ENCODE assay signal across 9 mouse cellular contexts in genomic region chr3:49944783-49945182, GRCm38 (mm10).
A peak's percentile ranks its signal among the peaks of the same experiment; 100 is the strongest.
DNase-seq lines count a peak whose midpoint lies in the region; ATAC-seq and TF ChIP-seq lines count a peak whose summit lies in the region.
"Had no signal": no experiment of that assay in that cellular context is flagged by ENCODE, and none has a peak within 500 bp of the region (broad histone marks: within the 10 kb centered on the region; RNA-seq: fewer than 3 reads in every experiment).

No protein-coding gene starts in this region.

- no peaks in the 10 kb centered on the region for H3K9me3 ChIP-seq in liver, embryonic 12.5 days (replicated peaks)
- H3K9me3 ChIP-seq in heart, postnatal 0 days (replicated peaks; ENCODE audit: control insufficient read depth, low read length), result no peaks in the 10 kb centered on the region
- H3K9me3 ChIP-seq in stomach, embryonic 16.5 days (replicated peaks; ENCODE audit: control insufficient read depth, low read length), result no peaks in the 10 kb centered on the region
- H3K9me3 ChIP-seq: embryonic facial prominence, embryonic 12.5 days had no signal

- 0 out of 2 replicates have a peak, but pooled peaks have one; percentile 50 for TF ChIP-seq EP300 in heart, postnatal 0 days (IDR thresholded peaks at IDR 0.05; ENCODE audit: low read depth)

- H3K27ac ChIP-seq in liver, adult 2 months (replicated peaks; ENCODE audit: insufficient read depth, low read depth, low read length), result no peak overlapping the region
- no peak overlapping the region for H3K27ac ChIP-seq in liver, embryonic 12.5 days
- H3K27ac ChIP-seq in heart, postnatal 0 days (ENCODE audit: low read depth), result no peak overlapping the region
- no peak overlapping the region for H3K27ac ChIP-seq in stomach, embryonic 16.5 days (ENCODE audit: low read length)
- H3K27ac ChIP-seq: embryonic facial prominence, embryonic 12.5 days had no signal

- no peaks in the 10 kb centered on the region for H3K4me1 ChIP-seq in liver, adult 2 months (ENCODE audit: control insufficient read depth, insufficient read depth, low read length)
- H3K4me1 ChIP-seq in liver, embryonic 12.5 days, result no peaks in the 10 kb centered on the region
- no peaks in the 10 kb centered on the region for H3K4me1 ChIP-seq in heart, postnatal 0 days (ENCODE audit: control insufficient read depth, insufficient read depth)
- H3K4me1 ChIP-seq in stomach, embryonic 16.5 days (ENCODE audit: control insufficient read depth, insufficient read depth, low read length), result no peaks in the 10 kb centered on the region
- H3K4me1 ChIP-seq: embryonic facial prominence, embryonic 12.5 days had no signal

- no peak overlapping the region for H3K4me2 ChIP-seq in liver, embryonic 12.5 days
- no peak overlapping the region for H3K4me2 ChIP-seq in heart, postnatal 0 days (ENCODE audit: low read depth, low read length)
- H3K4me2 ChIP-seq in stomach, embryonic 16.5 days (ENCODE audit: low read depth, low read length), result no peak overlapping the region
- H3K4me2 ChIP-seq: embryonic facial prominence, embryonic 12.5 days had no signal

- H3K79me2 ChIP-seq in liver, adult 2 months (ENCODE audit: control insufficient read depth, insufficient read depth, low read length), result no peaks in the 10 kb centered on the region

- no peak for TF ChIP-seq CTCF in liver, adult 2 months (IDR thresholded peaks at IDR 0.05; ENCODE audit: low read depth, low read length)
- no peak for TF ChIP-seq CTCF in heart, postnatal 0 days (IDR thresholded peaks at IDR 0.05; ENCODE audit: low read depth)

- DNase-seq in liver, adult 2 months (ENCODE audit: extremely low read depth, low read depth, low spot score), result peak; percentile 52
- peak; percentile 23 for DNase-seq in heart, postnatal 0 days (ENCODE audit: low spot score)
- DNase-seq in left cerebral cortex, adult 11 months (ENCODE audit: low spot score), result peak; percentile 17
- no peak for DNase-seq in neural tube, embryonic 10.5 days (ENCODE audit: extremely low spot score, low spot score)
- no peak for DNase-seq in cerebellum, postnatal 36 days
- DNase-seq in natural killer cell, adult 2 months (ENCODE audit: low spot score in 2 of 2), result no peak

- 80% methylated on average over 5 of the region's 5 CpGs for WGBS in liver, adult 2 months
- WGBS in liver, embryonic 12.5 days (ENCODE audit: insufficient replicate concordance), result 59% methylated on average over 5 of the region's 5 CpGs
- WGBS in heart, postnatal 0 days, result 45% methylated on average over 5 of the region's 5 CpGs
- WGBS in stomach, embryonic 16.5 days, result 39% methylated on average over 5 of the region's 5 CpGs

- ATAC-seq in liver, embryonic 12.5 days, result no peak
- peak; percentile 24; the same call in 1 of the 2 replicates for ATAC-seq in heart, postnatal 0 days (ENCODE audit: insufficient read depth, low read depth)
- peak; percentile 81 for ATAC-seq in stomach, embryonic 16.5 days (ENCODE audit: insufficient read depth, low FRiP score)

- no peak overlapping the region for H3K9ac ChIP-seq in liver, adult 2 months (ENCODE audit: low read depth, low read length)
- no peak overlapping the region for H3K9ac ChIP-seq in liver, embryonic 12.5 days
- no peak overlapping the region for H3K9ac ChIP-seq in heart, postnatal 0 days (replicated peaks; ENCODE audit: low read depth, low read length)
- no peak overlapping the region for H3K9ac ChIP-seq in stomach, embryonic 16.5 days (ENCODE audit: low read length)
- H3K9ac ChIP-seq: embryonic facial prominence, embryonic 12.5 days had no signal

- no peaks in the 10 kb centered on the region for H3K36me3 ChIP-seq in liver, adult 2 months (ENCODE audit: control insufficient read depth, insufficient read depth, low read length)
- H3K36me3 ChIP-seq in liver, embryonic 12.5 days, result no peaks in the 10 kb centered on the region
- no peaks in the 10 kb centered on the region for H3K36me3 ChIP-seq in heart, postnatal 0 days (replicated peaks; ENCODE audit: control insufficient read depth, insufficient read depth, low read length)
- H3K36me3 ChIP-seq in stomach, embryonic 16.5 days (ENCODE audit: control insufficient read depth, insufficient read depth, low read length), result no peaks in the 10 kb centered on the region
- H3K36me3 ChIP-seq: embryonic facial prominence, embryonic 12.5 days had no signal

- H3K27me3 ChIP-seq in liver, adult 2 months (ENCODE audit: control insufficient read depth, insufficient read depth, low read length), result no peaks in the 10 kb centered on the region
- H3K27me3 ChIP-seq in liver, embryonic 12.5 days (replicated peaks), result no peaks in the 10 kb centered on the region
- H3K27me3 ChIP-seq in heart, postnatal 0 days (ENCODE audit: control insufficient read depth, insufficient read depth, low read length), result no peaks in the 10 kb centered on the region
- H3K27me3 ChIP-seq in stomach, embryonic 16.5 days (ENCODE audit: control insufficient read depth, insufficient read depth, low read length), result no peaks in the 10 kb centered on the region
- H3K27me3 ChIP-seq: embryonic facial prominence, embryonic 12.5 days had no signal

- no peak for TF ChIP-seq POLR2A in liver, adult 2 months (IDR thresholded peaks at IDR 0.05; ENCODE audit: extremely low read depth, insufficient read depth, low read length)

- no peak overlapping the region for H3K4me3 ChIP-seq in liver, adult 2 months (ENCODE audit: insufficient read depth, low read depth, low read length)
- H3K4me3 ChIP-seq in liver, embryonic 12.5 days, result no peak overlapping the region
- H3K4me3 ChIP-seq in heart, postnatal 0 days (ENCODE audit: low read depth, low read length), result no peak overlapping the region
- H3K4me3 ChIP-seq in stomach, embryonic 16.5 days (replicated peaks; ENCODE audit: low read length), result no peak overlapping the region
- H3K4me3 ChIP-seq: embryonic facial prominence, embryonic 12.5 days had no signal

Comparison
In these comparisons a context has a peak if more than half of its experiments do, and no peak if none do; other contexts are left out.
1. DNase-seq: peak in liver, adult 2 months (single experiment), heart, postnatal 0 days (single experiment) and left cerebral cortex, adult 11 months (single experiment); none in neural tube, embryonic 10.5 days (single experiment), cerebellum, postnatal 36 days (0 of 2) and natural killer cell, adult 2 months (0 of 2).